Mouse (Mus musculus) limb, embryonic 10.5 days (tissue): ENCODE results near the gene Tfap2a. TPM values are rescaled to one million over a fixed set of nuclear protein-coding genes. Genes with fewer than 3 reads are reported as not detected.

Source experiments
- DNase-seq: peaks from one replicate; pipeline ENCODE4 v3.0.0-alpha.2; 2017; ENCODE audit warnings: low spot score
- H3K27ac ChIP-seq: fragments of 300-500 bp; sonication (generic); 2 replicates; pipeline ENCODE4 v1.5.1; 2016; ENCODE audit warnings: mild to moderate bottlenecking
- H3K27me3 ChIP-seq: fragments of 300-500 bp; sonication (generic); 2 replicates; pipeline ENCODE4 v1.6.1; 2016; ENCODE audit warnings: low read depth, mild to moderate bottlenecking; ENCODE audit not compliant: poor library complexity, severe bottlenecking
- H3K36me3 ChIP-seq: fragments of 300-500 bp; sonication (generic); 2 replicates; pipeline ENCODE4 v1.6.1; 2016; ENCODE audit warnings: mild to moderate bottlenecking, moderate library complexity
- H3K4me1 ChIP-seq: fragments of 300-500 bp; sonication (generic); 2 replicates; pipeline ENCODE4 v1.6.1; 2016
- H3K4me3 ChIP-seq: fragments of 300-500 bp; sonication (generic); 2 replicates; pipeline ENCODE4 v1.5.1; 2016; ENCODE audit warnings: mild to moderate bottlenecking, moderate library complexity
- H3K9me3 ChIP-seq: fragments of 300-500 bp; sonication (generic); replicated peaks from 2 replicates; pipeline ENCODE4 v1.6.1; 2016; ENCODE audit warnings: mild to moderate bottlenecking
- WGBS: fragments of 180-500 bp; shearing (Covaris S2); methylation state at CpG from one replicate; pipeline ENCODE4 v1.1.7; 2016; 5-methylcytosine and 5-hydroxymethylcytosine counted together
- polyA plus RNA-seq: library from polyadenylated mRNA; unstranded; fragments of >200 nt; fragmentation: Nextera tagmentation; extraction: Ambion mirVana; gene quantifications from 2 replicates; pipeline ENCODE4 v1.2.1, GENCODE M21; 2016

Gene Tfap2a
- polyA plus RNA-seq, 1 experiment from 2014 or later = 6.9 TPM

- 2% methylated on average over 18 of the region's 19 CpGs for WGBS
- peak; percentile 47 for DNase-seq
- no peak overlapping the region for H3K4me3 ChIP-seq
- no peaks in the 10 kb centered on the region for H3K9me3 ChIP-seq
- H3K36me3 ChIP-seq = no peaks in the 10 kb centered on the region
- peaks cover 100% of the 10 kb centered on the region for H3K27me3 ChIP-seq
- H3K4me1 ChIP-seq = peaks cover 39% of the 10 kb centered on the region
- no peak overlapping the region for H3K27ac ChIP-seq
These were observed 2.7 kb upstream of the Tfap2a start for GRCm38 (mm10) chr13:40740727-40741360.

- WGBS = 1% methylated on average over 10 of the region's 10 CpGs
- Histone ChIP-seq H3K27ac (no peak overlapping the region), H3K27me3 (peaks cover 100% of the 10 kb centered on the region), H3K36me3 (no peaks in the 10 kb centered on the region), H3K4me1 (peaks cover 43% of the 10 kb centered on the region), H3K9me3 (no peaks in the 10 kb centered on the region), H3K4me3 (no peak overlapping the region)
- peak; percentile 55 for DNase-seq
These were observed 1.7 kb upstream of the Tfap2a start for GRCm38 (mm10) chr13:40739901-40740300.

GRCm38 (mm10) chr13:40739121-40739650, 1.0 kb upstream of the Tfap2a start:
- Histone ChIP-seq H3K4me3 (no peak overlapping the region), H3K36me3 (no peaks in the 10 kb centered on the region), H3K4me1 (peaks cover 43% of the 10 kb centered on the region), H3K27me3 (peaks cover 100% of the 10 kb centered on the region), H3K27ac (no peak overlapping the region), H3K9me3 (no peaks in the 10 kb centered on the region)
- peak; percentile 50 for DNase-seq
- under 1% methylated on average over 17 of the region's 17 CpGs for WGBS

GRCm38 (mm10) chr13:40737761-40738160, 415 bp downstream of the Tfap2a start:
- WGBS = under 1% methylated on average over 22 of the region's 22 CpGs
- Histone ChIP-seq H3K9me3 (no peaks in the 10 kb centered on the region), H3K36me3 (no peaks in the 10 kb centered on the region), H3K27ac (peak overlapping the region; percentile 61; the same call in 1 of the 2 replicates), H3K27me3 (peaks cover 100% of the 10 kb centered on the region), H3K4me3 (peak overlapping the region; percentile 38), H3K4me1 (peaks cover 56% of the 10 kb centered on the region)
- DNase-seq = peak; percentile 63

DNA sequence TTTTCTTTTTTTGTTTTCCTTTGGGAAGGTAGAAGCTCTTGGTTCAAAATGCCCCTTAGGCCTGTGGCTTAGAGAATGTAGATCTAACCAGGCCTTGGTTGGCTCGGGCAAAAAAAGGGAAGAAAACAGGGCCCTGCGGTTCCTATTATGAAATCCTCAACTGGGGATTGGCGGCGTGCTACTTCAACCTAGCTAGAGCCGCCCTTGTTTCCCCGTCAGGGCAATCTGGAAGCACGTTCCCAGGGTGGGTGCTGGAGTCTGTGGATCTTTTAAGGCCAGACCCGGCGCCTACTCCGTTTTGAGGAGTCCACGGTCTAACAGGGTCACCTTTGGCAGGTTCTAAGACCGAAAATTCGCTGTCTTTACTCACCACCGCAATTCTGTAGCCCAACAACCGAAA, 1.1 kb downstream of the Tfap2a start:
- Histone ChIP-seq H3K36me3 (no peaks in the 10 kb centered on the region), H3K27me3 (peaks cover 100% of the 10 kb centered on the region), H3K4me3 (peak overlapping the region; percentile 38), H3K27ac (no peak overlapping the region), H3K4me1 (peaks cover 61% of the 10 kb centered on the region), H3K9me3 (no peaks in the 10 kb centered on the region)
- 2% methylated on average over 15 of the region's 15 CpGs for WGBS
- peak; percentile 59 for DNase-seq

GRCm38 (mm10) chr13:40736107-40736780, 1.9 kb downstream of the Tfap2a start:
- H3K27ac ChIP-seq = peak overlapping the region; percentile 61
- DNase-seq = peak; percentile 65
- no peaks in the 10 kb centered on the region for H3K36me3 ChIP-seq
- H3K27me3 ChIP-seq = peaks cover 100% of the 10 kb centered on the region
- 1% methylated on average over 19 of the region's 19 CpGs for WGBS
- H3K4me3 ChIP-seq = peak overlapping the region; percentile 38
- no peaks in the 10 kb centered on the region for H3K9me3 ChIP-seq
- H3K4me1 ChIP-seq = peaks cover 69% of the 10 kb centered on the region

DNA sequence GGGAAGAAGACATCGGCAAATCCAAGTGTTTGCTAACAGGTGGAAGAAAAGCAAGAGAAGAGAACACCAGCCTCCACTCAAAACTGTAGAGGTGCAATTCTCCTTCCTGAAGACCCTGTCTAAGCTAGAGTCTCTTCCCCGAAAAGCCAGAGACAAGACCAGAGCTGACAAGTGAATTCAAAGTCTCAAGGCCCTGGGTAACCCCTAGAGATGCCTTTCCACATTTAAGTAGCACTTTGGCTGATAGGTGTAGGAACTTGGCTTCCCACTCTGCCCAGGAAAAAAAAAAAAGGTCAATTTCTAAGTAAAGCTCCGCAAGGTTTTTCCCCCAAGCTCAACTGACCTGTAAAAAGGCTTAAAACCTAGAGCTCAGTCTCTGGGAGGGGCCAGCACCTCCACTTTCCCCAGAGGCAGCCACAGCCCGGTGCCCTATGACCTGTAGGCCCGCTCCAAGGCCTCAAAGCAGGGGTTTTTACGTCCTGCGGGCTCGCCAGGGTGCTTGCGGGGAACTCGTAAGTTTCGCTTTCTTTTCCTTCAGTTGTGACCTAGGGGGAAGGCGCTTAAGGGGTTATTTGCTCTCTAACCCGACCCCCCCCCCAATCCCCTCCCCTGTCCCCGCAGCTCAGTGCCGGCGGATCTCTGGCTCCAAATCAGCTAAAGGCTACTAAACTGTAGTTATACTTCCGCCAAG, 2.6 kb downstream of the Tfap2a start:
- no peak for DNase-seq
- H3K9me3 ChIP-seq = no peaks in the 10 kb centered on the region
- H3K4me1 ChIP-seq = peaks cover 74% of the 10 kb centered on the region
- H3K4me3 ChIP-seq = peak overlapping the region; percentile 38
- peak overlapping the region; percentile 61 for H3K27ac ChIP-seq
- H3K27me3 ChIP-seq = peaks cover 99% of the 10 kb centered on the region
- 2% methylated on average over 17 of the region's 17 CpGs for WGBS
- H3K36me3 ChIP-seq = no peaks in the 10 kb centered on the region

DNA sequence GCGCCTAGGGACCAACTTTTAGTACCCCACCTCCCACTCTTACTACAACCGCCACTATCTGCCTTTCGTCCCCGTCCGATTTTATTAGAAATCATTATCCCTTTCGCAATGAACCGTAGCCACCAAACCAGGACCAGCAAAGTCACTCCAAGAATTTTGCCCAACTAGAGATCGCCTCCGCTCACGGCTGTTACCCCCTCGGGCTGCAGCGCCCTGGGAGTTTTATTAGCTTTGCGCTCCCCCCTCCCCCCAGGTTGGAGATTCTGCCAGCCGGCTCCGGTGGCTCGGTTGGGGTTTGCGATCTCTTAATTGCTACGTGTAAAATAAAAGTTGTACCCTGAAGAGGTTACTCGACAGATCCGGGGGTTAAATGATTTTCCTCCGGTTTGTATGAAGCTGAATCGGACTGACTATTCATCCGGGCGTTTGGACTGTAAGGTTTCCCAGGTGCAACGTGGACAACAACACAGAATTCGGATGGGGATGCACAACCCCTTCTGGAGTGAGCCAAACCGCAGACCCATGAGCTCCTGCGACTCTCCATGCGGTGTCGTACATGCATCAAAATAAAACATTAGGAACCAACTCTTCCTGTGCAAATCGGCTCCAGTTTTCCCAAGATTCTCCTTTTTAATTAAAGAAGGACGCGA, 3.7 kb downstream of the Tfap2a start:
- H3K36me3 ChIP-seq = no peaks in the 10 kb centered on the region
- H3K27ac ChIP-seq = no peak overlapping the region
- WGBS = under 1% methylated on average over 33 of the region's 33 CpGs
- no peaks in the 10 kb centered on the region for H3K9me3 ChIP-seq
- peak; percentile 76 for DNase-seq
- peaks cover 74% of the 10 kb centered on the region for H3K4me1 ChIP-seq
- peak overlapping the region; percentile 71 for H3K4me3 ChIP-seq
- H3K27me3 ChIP-seq = peaks cover 94% of the 10 kb centered on the region

GRCm38 (mm10) chr13:40733542-40734151, 4.5 kb downstream of the Tfap2a start:
- H3K4me3 ChIP-seq = peak overlapping the region; percentile 71
- peak overlapping the region; percentile 68 for H3K27ac ChIP-seq
- H3K27me3 ChIP-seq = peaks cover 94% of the 10 kb centered on the region
- H3K9me3 ChIP-seq = no peaks in the 10 kb centered on the region
- H3K4me1 ChIP-seq = peaks cover 71% of the 10 kb centered on the region
- no peaks in the 10 kb centered on the region for H3K36me3 ChIP-seq
- peak; percentile 76 for DNase-seq
- under 1% methylated on average over 38 of the region's 38 CpGs for WGBS

DNA sequence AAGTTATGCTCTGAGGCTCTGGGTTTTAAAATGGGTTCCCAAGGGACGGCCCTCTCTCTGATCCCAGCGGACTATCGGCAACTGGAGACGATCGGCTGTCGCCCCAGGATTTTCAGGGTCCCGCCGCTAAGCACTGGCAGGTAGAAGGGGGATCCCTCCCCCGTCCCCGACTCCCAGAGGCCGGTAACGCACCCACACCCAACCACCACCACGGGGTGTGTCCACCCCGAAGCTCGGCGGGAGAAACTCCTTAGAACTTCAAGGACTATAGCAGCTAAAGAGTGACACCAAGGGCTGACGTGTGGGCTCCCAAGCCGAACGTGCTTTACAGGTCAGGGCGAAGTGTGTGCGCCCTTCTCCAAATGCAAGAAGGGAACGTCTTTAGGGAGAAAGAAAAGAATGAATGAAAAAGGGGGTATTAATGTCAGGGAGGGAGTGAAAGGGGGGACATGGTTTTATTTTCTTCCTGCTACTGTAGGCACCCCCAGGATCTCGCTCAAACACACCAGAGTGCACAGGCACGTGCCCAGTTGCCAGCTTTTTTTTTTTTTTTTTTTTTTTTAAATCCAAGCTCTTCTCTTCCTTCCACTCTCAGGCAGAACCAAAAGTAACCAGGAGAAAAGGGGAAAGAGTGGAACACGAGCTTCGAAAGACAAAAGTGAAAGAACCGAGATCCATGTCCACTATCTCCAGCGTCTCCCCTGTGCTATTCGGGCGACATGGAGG, 5.2 kb downstream of the Tfap2a start:
- peak overlapping the region; percentile 71 for H3K4me3 ChIP-seq
- H3K27me3 ChIP-seq = peaks cover 94% of the 10 kb centered on the region
- WGBS = under 1% methylated on average over 30 of the region's 30 CpGs
- peak overlapping the region; percentile 96 for H3K27ac ChIP-seq
- peak; percentile 58 for DNase-seq
- H3K9me3 ChIP-seq = no peaks in the 10 kb centered on the region
- no peaks in the 10 kb centered on the region for H3K36me3 ChIP-seq
- peaks cover 72% of the 10 kb centered on the region for H3K4me1 ChIP-seq

- Histone ChIP-seq H3K4me3 (peak overlapping the region; percentile 71), H3K27ac (peak overlapping the region; percentile 96), H3K4me1 (peaks cover 72% of the 10 kb centered on the region), H3K27me3 (peaks cover 91% of the 10 kb centered on the region), H3K36me3 (no peaks in the 10 kb centered on the region), H3K9me3 (no peaks in the 10 kb centered on the region)
- under 1% methylated on average over 11 of the region's 11 CpGs for WGBS
- DNase-seq = peak; percentile 51
These were observed 6.1 kb downstream of the Tfap2a start for GRCm38 (mm10) chr13:40732085-40732484.
